Mouse (Mus musculus) CH12.LX (cell line): Measurements from ENCODE around the gene Gm44596. TPM values are rescaled to one million over a fixed set of nuclear protein-coding genes. Genes with fewer than 3 reads are reported as not detected.

Experiments
- DNase-seq: peaks from one replicate; pipeline ENCODE4 v3.0.0-alpha.2; 2013; ENCODE audit errors: extremely low read depth
- H3K27ac ChIP-seq: 2 replicates; pipeline ENCODE4 v1.5.1; 2012; ENCODE audit warnings: low read depth, mild to moderate bottlenecking, control low read depth, moderate library complexity; ENCODE audit not compliant: insufficient read depth
- H3K27me3 ChIP-seq: replicated peaks from 2 replicates; pipeline ENCODE3; 2012; ENCODE audit warnings: inconsistent platforms
- H3K36me3 ChIP-seq, 2 experiments: replicated peaks in 1 of 2; 2 replicates each; pipeline versions ENCODE3 to v1.6.1; 2012; ENCODE audit warnings: inconsistent platforms in 1 of 2, low read length in 1 of 2, mild to moderate bottlenecking in 1 of 2, mixed read lengths in 1 of 2, moderate library complexity in 1 of 2; ENCODE audit not compliant: control insufficient read depth in 1 of 2, insufficient read depth in 1 of 2
- H3K4me1 ChIP-seq, 2 experiments: 2 replicates each; pipeline ENCODE4 v1.6.1; 2012; ENCODE audit warnings: inconsistent platforms in 1 of 2, moderate library complexity in 1 of 2; ENCODE audit not compliant: insufficient read depth in 2 of 2, control insufficient read depth in 1 of 2
- H3K4me2 ChIP-seq: 2 replicates; pipeline ENCODE4 v1.6.1; 2012; ENCODE audit warnings: low read depth, mild to moderate bottlenecking, control low read depth; ENCODE audit not compliant: poor library complexity, insufficient read depth, severe bottlenecking
- H3K4me3 ChIP-seq, 3 experiments: fragments of 150-350 bp in 1 of 3; sonication (generic) in 1 of 3; replicated peaks in 1 of 3; 2 replicates each; pipeline versions ENCODE3 to v1.5.1; 2011 to 2012; ENCODE audit warnings: low read depth in 2 of 3, low read length in 2 of 3, mild to moderate bottlenecking in 2 of 3, moderate library complexity in 2 of 3, control low read depth in 1 of 3, improper control_type of control experiment in 1 of 3, inconsistent platforms in 1 of 3, mixed read lengths in 1 of 3; ENCODE audit not compliant: poor library complexity in 1 of 3
- H3K79me2 ChIP-seq: replicated peaks from 2 replicates; pipeline ENCODE4 v1.6.1; 2012; ENCODE audit warnings: mild to moderate bottlenecking, moderate library complexity; ENCODE audit not compliant: control insufficient read depth, poor library complexity, insufficient read depth, severe bottlenecking; ENCODE audit errors: extremely low read depth
- H3K9ac ChIP-seq: 2 replicates; pipeline ENCODE4 v1.6.1; 2012; ENCODE audit warnings: low read depth, mild to moderate bottlenecking, control low read depth, moderate library complexity; ENCODE audit not compliant: insufficient read depth
- H3K9me3 ChIP-seq: replicated peaks from 2 replicates; pipeline ENCODE3; 2012; ENCODE audit warnings: low read length, inconsistent platforms, mixed read lengths
- BHLHE40 ChIP-seq: IDR thresholded peaks from 2 replicates; pipeline ENCODE4 v1.6.1; 2011; ENCODE audit warnings: mild to moderate bottlenecking, low read depth, low read length, improper control_type of control experiment
- CHD1 ChIP-seq: IDR thresholded peaks from 2 replicates; pipeline ENCODE4 v1.6.1; 2012; ENCODE audit warnings: low read depth, low read length, improper control_type of control experiment, inconsistent platforms
- CHD2 ChIP-seq: IDR thresholded peaks from 2 replicates; pipeline ENCODE4 v1.6.1; 2011; ENCODE audit warnings: low read length, improper control_type of control experiment
- ELF1 ChIP-seq: IDR thresholded peaks from 2 replicates; pipeline ENCODE4 v1.6.1; 2014; ENCODE audit warnings: low read depth, mild to moderate bottlenecking, inconsistent platforms, low read length, improper control_type of control experiment
- EP300 ChIP-seq: IDR thresholded peaks from 2 replicates; pipeline ENCODE4 v1.6.1; 2011; ENCODE audit warnings: low read length, improper control_type of control experiment
- GABPA ChIP-seq: IDR thresholded peaks from 2 replicates; pipeline ENCODE4 v1.6.1; 2012; ENCODE audit warnings: low read depth, low read length, improper control_type of control experiment, inconsistent platforms; ENCODE audit not compliant: insufficient replicate concordance
- HCFC1 ChIP-seq: IDR thresholded peaks from 2 replicates; pipeline ENCODE4 v1.6.1; 2012; ENCODE audit warnings: low read depth, mild to moderate bottlenecking, inconsistent platforms, low read length, improper control_type of control experiment
- JUN ChIP-seq: IDR thresholded peaks from 2 replicates; pipeline ENCODE4 v1.6.1; 2011; ENCODE audit warnings: low read depth, mild to moderate bottlenecking, low read length, improper control_type of control experiment, moderate library complexity; ENCODE audit not compliant: insufficient read depth
- KAT2A ChIP-seq: IDR thresholded peaks from 2 replicates; pipeline ENCODE4 v1.6.1; 2012; ENCODE audit warnings: low read length, improper control_type of control experiment, inconsistent platforms; ENCODE audit not compliant: insufficient replicate concordance
- MAFK ChIP-seq: IDR thresholded peaks from 2 replicates; pipeline ENCODE4 v1.6.1; 2011; ENCODE audit warnings: low read length, improper control_type of control experiment; ENCODE audit not compliant: insufficient replicate concordance
- MAX ChIP-seq: IDR thresholded peaks from 2 replicates; pipeline ENCODE4 v1.6.1; 2011; ENCODE audit warnings: low read length, improper control_type of control experiment
- MXI1 ChIP-seq: IDR thresholded peaks from 2 replicates; pipeline ENCODE4 v1.6.1; 2011; ENCODE audit warnings: mild to moderate bottlenecking, low read depth, low read length, improper control_type of control experiment
- NELFE ChIP-seq: IDR thresholded peaks from 2 replicates; pipeline ENCODE4 v1.6.1; 2011; ENCODE audit warnings: low read depth, low read length, improper control_type of control experiment
- NRF1 ChIP-seq: IDR thresholded peaks from 2 replicates; pipeline ENCODE4 v1.6.1; 2014; ENCODE audit warnings: low read depth, mild to moderate bottlenecking, inconsistent platforms, low read length, improper control_type of control experiment, moderate library complexity
- POLR2A ChIP-seq: IDR thresholded peaks from 2 replicates; pipeline ENCODE4 v1.6.1; 2011; ENCODE audit warnings: low read depth, mild to moderate bottlenecking, improper control_type of control experiment, low read length
- POLR2AphosphoS2 ChIP-seq: IDR thresholded peaks from 2 replicates; pipeline ENCODE4 v1.6.1; 2011; ENCODE audit warnings: low read depth, low read length, improper control_type of control experiment
- RAD21 ChIP-seq: IDR thresholded peaks from 2 replicates; pipeline ENCODE4 v1.6.1; 2011; ENCODE audit warnings: low read depth, mild to moderate bottlenecking, low read length, improper control_type of control experiment, moderate library complexity
- RCOR1 ChIP-seq: conservative IDR thresholded peaks from 2 replicates; pipeline ENCODE4 v1.6.1; 2012; ENCODE audit warnings: low read depth, mild to moderate bottlenecking, inconsistent platforms, low read length, improper control_type of control experiment
- SIN3A ChIP-seq: IDR thresholded peaks from 2 replicates; pipeline ENCODE4 v1.6.1; 2012; ENCODE audit warnings: low read length, improper control_type of control experiment, inconsistent platforms
- SMC3 ChIP-seq: IDR thresholded peaks from 2 replicates; pipeline ENCODE4 v1.6.1; 2011; ENCODE audit warnings: low read depth, low read length, improper control_type of control experiment
- TBP ChIP-seq: conservative IDR thresholded peaks from 2 replicates; pipeline ENCODE4 v1.6.1; 2011; ENCODE audit warnings: low read depth, low read length, improper control_type of control experiment
- UBTF ChIP-seq: IDR thresholded peaks from 2 replicates; pipeline ENCODE4 v1.6.1; 2012; ENCODE audit warnings: low read depth, mild to moderate bottlenecking, inconsistent platforms, low read length, improper control_type of control experiment, moderate library complexity
- ZC3H11A ChIP-seq: IDR thresholded peaks from 2 replicates; pipeline ENCODE4 v1.6.1; 2012; ENCODE audit warnings: low read depth, mild to moderate bottlenecking, inconsistent platforms, low read length, improper control_type of control experiment
- ZKSCAN1 ChIP-seq: IDR thresholded peaks from 2 replicates; pipeline ENCODE4 v1.6.1; 2012; ENCODE audit warnings: low read depth, inconsistent platforms, low read length, improper control_type of control experiment, borderline replicate concordance
- dilution Hi-C: fragments of 300-500 bp; cut with MboI; formaldehyde crosslinking; loops from 2 replicates; pipeline ENCODE4 v1.14.3; 2020; ENCODE audit warnings: low sequenced_read_pairs; ENCODE audit not compliant: extremely low pct_unique_long_range_greater_than_20kb, extremely low pct_ligation_motif_present
- in situ Hi-C: fragments of 300-500 bp; cut with MboI; formaldehyde crosslinking; loops from 3 replicates; pipeline ENCODE4 v1.14.3; 2019; ENCODE audit warnings: low sequenced_read_pairs, low pct_ligation_motif_present, low pct_unique_long_range_greater_than_20kb, mixed read lengths
- polyA plus RNA-seq: library from polyadenylated mRNA; unstranded; fragments of >175 nt; gene quantifications from 2 replicates; pipeline ENCODE4 v1.2.1, GENCODE M21; 2012; ENCODE audit warnings: low read depth; ENCODE audit not compliant: insufficient read length
- total RNA-seq, 2 experiments: library from RNA; depleted of rRNA; stranded (reverse); fragments of 300-350 nt in 1 of 2; fragments of >200 nt in 1 of 2; gene quantifications; 2 replicates each; pipeline ENCODE4 v1.2.3; 2012 to 2014

Gene Gm44596
- total and polyA plus RNA-seq, 3 experiments: not detected

DNA sequence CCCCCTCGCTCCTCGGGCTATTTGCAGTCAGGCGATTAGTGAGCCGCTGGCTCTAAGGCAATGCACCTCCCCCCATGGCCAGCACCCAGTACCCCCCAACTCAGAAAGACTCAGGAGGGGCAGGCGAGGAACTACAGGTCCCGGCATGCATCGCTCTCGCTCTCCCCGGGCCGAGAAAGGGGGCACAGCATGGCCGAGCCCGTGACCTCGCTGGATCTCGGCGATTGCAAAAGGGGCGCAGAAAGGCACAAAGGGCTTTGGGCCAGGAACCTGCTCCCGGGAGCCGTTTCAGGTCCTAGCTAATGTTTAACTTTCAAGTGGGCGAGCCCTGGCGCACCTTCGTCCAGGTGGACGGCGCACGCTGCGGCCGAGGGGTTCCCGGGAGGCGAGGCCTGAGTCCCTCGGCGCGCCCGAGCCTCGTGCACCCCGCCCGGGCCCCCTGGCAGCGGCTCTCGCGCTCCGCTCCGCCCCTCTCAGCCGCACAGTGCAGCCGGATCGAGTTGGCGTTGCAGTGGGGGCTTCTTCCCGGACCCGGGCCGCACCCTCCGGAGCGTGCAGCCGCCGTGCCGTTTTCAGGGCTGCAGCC, 62.5 kb downstream of the Gm44596 start:
- in situ Hi-C loops: no loop called here
- peaks cover 5 to 18% of the 10 kb centered on the region in 2 experiments; a peak in 3 of 4 replicates for H3K4me1 ChIP-seq
- no peak for DNase-seq
- H3K4me3 ChIP-seq: peak overlapping the region; percentile 86 to 100 (median 99)
- H3K27me3 ChIP-seq: no peaks in the 10 kb centered on the region
- H3K36me3 ChIP-seq: peaks cover 36 to 40% of the 10 kb centered on the region in 2 experiments
- no peaks in the 10 kb centered on the region for H3K9me3 ChIP-seq
- H3K27ac ChIP-seq: peak overlapping the region; percentile 39
- TF ChIP-seq NRF1 (no peak), ZC3H11A (no peak), RCOR1 (no peak), POLR2A (peak; percentile 33; the same call in 1 of the 2 replicates), EP300 (no peak), POLR2AphosphoS2 (no peak), JUN (no peak), RAD21 (no peak), SMC3 (no peak), ELF1 (no peak), BHLHE40 (no peak; the same call in 1 of the 2 replicates), NELFE (no peak), ZKSCAN1 (no peak), KAT2A (no peak), MXI1 (peak; percentile 50), SIN3A (peak; percentile 68), MAFK (no peak), CHD1 (no peak), HCFC1 (peak; percentile 84), CHD2 (no peak), GABPA (no peak), TBP (no peak), MAX (peak; percentile 27; the same call in 1 of the 2 replicates), UBTF (0 out of 2 replicates have a peak, but pooled peaks have one; percentile 9)
- peaks cover 27% of the 10 kb centered on the region for H3K79me2 ChIP-seq
- dilution Hi-C loops: no loop called here
- peak overlapping the region; percentile 87 for H3K9ac ChIP-seq
- H3K4me2 ChIP-seq: peak overlapping the region; percentile 89
